Mouse (Mus musculus) ES-E14 (cell line): ENCODE results near the gene Sgsh.

Source experiments
- HCFC1 ChIP-seq: IDR thresholded peaks from 2 replicates; pipeline ENCODE4 v1.6.1; 2012; ENCODE audit warnings: low read length, inconsistent platforms, borderline replicate concordance; ENCODE audit not compliant: insufficient read depth
- MAFK ChIP-seq: IDR thresholded peaks from 2 replicates; pipeline ENCODE4 v1.6.1; 2014; ENCODE audit warnings: mild to moderate bottlenecking, low read depth, low read length, inconsistent platforms; ENCODE audit not compliant: insufficient read depth
- ZNF384 ChIP-seq: IDR thresholded peaks from 2 replicates; pipeline ENCODE4 v1.6.1; 2012; ENCODE audit warnings: low read depth, low read length, inconsistent platforms

- no peak for TF ChIP-seq MAFK
- TF ChIP-seq ZNF384, result no peak
- no peak for TF ChIP-seq HCFC1
These were observed at the start of gene Sgsh, which contains the start of gene Slc26a11 for GRCm38 (mm10) chr11:119355443-119356385.
